Mouse (Mus musculus) megakaryocyte, adult 5-6 weeks (primary cell): ENCODE results near the gene Ldhd. TPM values are rescaled to one million over a fixed set of nuclear protein-coding genes. Genes with fewer than 3 reads are reported as not detected.
A peak's percentile ranks its signal among the peaks of the same experiment; 100 is the strongest.

Experiments
- ATAC-seq: 2 replicates; pipeline ENCODE4 v1.8.0; 2016; ENCODE audit warnings: mild to moderate bottlenecking, inconsistent platforms; ENCODE audit not compliant: poor library complexity, severe bottlenecking
- total RNA-seq, 2 experiments: library from RNA; stranded (forward) in 1 of 2; stranded (reverse) in 1 of 2; fragments of 153-499, 151-499 nt in 1 of 2; fragments of 221-1000, 200-1000 nt in 1 of 2; gene quantifications; 2 replicates each; pipeline versions ENCODE4 v1.2.3 to v1.2.4; 2015 to 2017

Gene Ldhd
- total RNA-seq (2015) = 0.05 TPM in 1 of 2 replicates, not detected in the other
- total RNA-seq (2017) = 0.07 TPM in 1 of 2 replicates, not detected in the other

- peak; percentile 70 for ATAC-seq
These were observed at the start of gene Ldhd for GRCm38 (mm10) chr8:111630105-111630521. TSS of gene Ldhd (minus strand) at chr8:111630374.

GRCm38 (mm10) chr8:111678848-111679247 is 48.7 kb upstream of the Ldhd start:
- ATAC-seq = no peak

- ATAC-seq = peak; percentile 92
These were observed 47.9 kb upstream of the Ldhd start for GRCm38 (mm10) chr8:111678111-111678510.

- no peak for ATAC-seq
These were observed 46.1 kb upstream of the Ldhd start for GRCm38 (mm10) chr8:111676237-111676636.

GRCm38 (mm10) chr8:111666751-111667150 is 36.6 kb upstream of the Ldhd start:
- no peak for ATAC-seq

- peak; percentile 93 for ATAC-seq
These were observed 32.3 kb upstream of the Ldhd start for GRCm38 (mm10) chr8:111662473-111662872.

- ATAC-seq = peak; percentile 58
These were observed 28.7 kb upstream of the Ldhd start for GRCm38 (mm10) chr8:111658819-111659423.

- ATAC-seq = no peak
These were observed 27.2 kb upstream of the Ldhd start for GRCm38 (mm10) chr8:111657312-111657854.

- no peak for ATAC-seq
These were observed 23.4 kb upstream of the Ldhd start for GRCm38 (mm10) chr8:111653524-111653923.

- no peak for ATAC-seq
These were observed 20.5 kb upstream of the Ldhd start for GRCm38 (mm10) chr8:111650651-111651050.

- ATAC-seq = no peak
These were observed 18.7 kb upstream of the Ldhd start for GRCm38 (mm10) chr8:111648834-111649233.

- no peak for ATAC-seq
These were observed 15.5 kb upstream of the Ldhd start for GRCm38 (mm10) chr8:111645715-111646114.

GRCm38 (mm10) chr8:111644286-111645051 is 14.3 kb upstream of the Ldhd start:
- ATAC-seq = peak; percentile 39

GRCm38 (mm10) chr8:111643264-111644141 is 13.3 kb upstream of the Ldhd start, which contains the start of gene Zfp1:
TSS of gene Zfp1 (plus strand) at chr8:111643401.
- ATAC-seq = peak; percentile 90

- peak; percentile 28 for ATAC-seq
These were observed 12.7 kb upstream of the Ldhd start for GRCm38 (mm10) chr8:111642939-111643263.

- peak; percentile 8; the same call in 1 of the 2 replicates for ATAC-seq
These were observed 12.3 kb upstream of the Ldhd start for GRCm38 (mm10) chr8:111642496-111642895.

GRCm38 (mm10) chr8:111641064-111641463 is 10.9 kb upstream of the Ldhd start:
- no peak for ATAC-seq

- no peak for ATAC-seq
These were observed 7.9 kb upstream of the Ldhd start for GRCm38 (mm10) chr8:111638086-111638485.

- no peak for ATAC-seq
These were observed 2.8 kb upstream of the Ldhd start for GRCm38 (mm10) chr8:111632976-111633375.

- no peak for ATAC-seq
These were observed 1.4 kb upstream of the Ldhd start for GRCm38 (mm10) chr8:111631589-111631988.
